Mouse (Mus musculus) brown adipose tissue, adult 24 weeks (tissue): Measurements from ENCODE around the gene Fam151a. TPM values are rescaled to one million over a fixed set of nuclear protein-coding genes. Genes with fewer than 3 reads are reported as not detected.
A peak's percentile ranks its signal among the peaks of the same experiment; 100 is the strongest.
"Not testable (repeated sequence)": the region's sequence is repeated elsewhere in the genome, so short reads cannot be mapped to it uniquely, and the experiment has no call there.

Source experiments
- H3K27ac ChIP-seq: fragments of 200-500 bp; replicated peaks from 2 replicates; pipeline ENCODE4 v1.5.1; 2012; ENCODE audit warnings: low read depth, mild to moderate bottlenecking, low read length
- H3K4me1 ChIP-seq: fragments of 200-500 bp; 2 replicates; pipeline ENCODE4 v1.6.1; 2012; ENCODE audit warnings: low read length, mixed read lengths; ENCODE audit not compliant: control insufficient read depth, insufficient read depth, insufficient read length
- H3K4me3 ChIP-seq: fragments of 200-500 bp; 2 replicates; pipeline ENCODE4 v1.5.1; 2012; ENCODE audit warnings: low read depth, mild to moderate bottlenecking, low read length, moderate library complexity; ENCODE audit not compliant: insufficient read depth
- polyA plus RNA-seq: library from polyadenylated mRNA; stranded (reverse); fragments of >200 nt; gene quantifications from 2 replicates; pipeline ENCODE4 v1.2.4, GENCODE M21; 2012; ENCODE audit not compliant: missing spikeins, insufficient read depth, insufficient read length

The Fam151a gene
- polyA plus RNA-seq, 1 experiment: not detected

DNA sequence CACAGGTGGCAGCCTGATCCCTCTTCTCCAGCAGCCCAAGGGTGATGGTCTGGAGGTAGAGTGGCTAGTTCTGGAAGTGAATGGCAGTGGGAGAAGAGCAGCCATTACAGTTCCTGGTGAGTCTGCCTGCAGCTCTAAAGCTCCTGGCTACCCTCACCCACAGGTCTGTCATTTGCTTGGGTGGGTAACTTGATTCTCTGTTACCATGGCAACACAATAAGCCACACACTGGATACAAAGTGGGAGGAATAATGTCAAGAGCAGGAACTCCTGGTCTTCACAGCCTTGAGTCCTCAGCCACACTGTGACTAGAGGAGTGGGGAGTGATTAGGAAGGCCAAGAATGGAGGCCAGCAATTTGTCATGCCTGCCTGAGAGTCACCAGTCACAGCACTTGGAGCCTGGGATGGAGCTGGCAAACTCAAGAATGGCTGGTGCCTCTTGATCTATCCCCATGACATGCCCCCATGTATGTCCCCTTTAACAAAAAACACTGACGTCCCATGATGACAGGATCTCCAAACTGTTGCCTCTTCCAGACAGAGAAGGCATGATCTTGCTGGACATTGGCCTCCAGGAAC is 13.4 kb downstream of the Fam151a start:
- Histone ChIP-seq H3K27ac (no peak overlapping the region), H3K4me1 (no peaks in the 10 kb centered on the region), H3K4me3 (no peak overlapping the region)

DNA sequence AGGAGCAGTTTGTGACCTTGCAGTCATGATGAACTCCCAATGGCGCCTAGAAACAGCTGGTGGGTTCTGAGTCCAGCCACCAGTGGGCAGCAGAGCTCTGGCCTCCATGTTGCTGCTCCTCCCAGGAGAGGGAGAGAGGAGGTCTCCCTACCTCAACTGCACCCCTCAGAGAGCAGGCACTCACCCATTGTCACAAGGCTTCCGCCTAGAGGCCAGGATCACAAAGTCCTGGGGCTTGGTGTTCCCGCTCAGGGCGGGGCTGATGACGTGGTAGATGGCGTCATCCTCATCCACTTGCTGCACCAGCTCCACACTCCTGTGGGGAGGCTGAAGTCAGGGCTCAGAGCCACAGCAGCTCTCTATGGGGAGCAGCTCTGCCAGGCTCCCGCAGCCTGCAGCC is 16.0 kb downstream of the Fam151a start:
- no peak overlapping the region for H3K4me3 ChIP-seq
- H3K27ac ChIP-seq: no peak overlapping the region
- no peaks in the 10 kb centered on the region for H3K4me1 ChIP-seq

DNA sequence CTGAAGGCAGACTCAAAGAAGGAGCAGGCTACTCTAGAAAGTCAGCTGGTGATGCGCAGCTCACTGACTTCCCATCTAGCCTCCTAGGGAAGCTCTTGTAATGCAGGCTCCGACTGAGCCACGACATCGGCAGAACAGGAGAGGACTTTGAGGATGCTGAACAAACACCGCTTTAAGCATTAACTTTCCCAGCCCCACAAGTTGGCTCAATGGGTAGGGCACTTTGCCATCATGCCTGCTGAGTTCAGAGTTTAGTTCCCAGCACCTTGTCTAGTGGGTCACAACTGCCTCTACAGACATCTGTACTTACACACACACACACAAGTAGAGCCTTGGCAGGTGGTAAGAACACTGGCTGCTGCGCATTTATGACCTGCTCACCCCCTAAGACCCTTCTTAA is 18.0 kb downstream of the Fam151a start:
- Histone ChIP-seq H3K27ac (no peak overlapping the region), H3K4me1 (no peaks in the 10 kb centered on the region), H3K4me3 (no peak overlapping the region)

DNA sequence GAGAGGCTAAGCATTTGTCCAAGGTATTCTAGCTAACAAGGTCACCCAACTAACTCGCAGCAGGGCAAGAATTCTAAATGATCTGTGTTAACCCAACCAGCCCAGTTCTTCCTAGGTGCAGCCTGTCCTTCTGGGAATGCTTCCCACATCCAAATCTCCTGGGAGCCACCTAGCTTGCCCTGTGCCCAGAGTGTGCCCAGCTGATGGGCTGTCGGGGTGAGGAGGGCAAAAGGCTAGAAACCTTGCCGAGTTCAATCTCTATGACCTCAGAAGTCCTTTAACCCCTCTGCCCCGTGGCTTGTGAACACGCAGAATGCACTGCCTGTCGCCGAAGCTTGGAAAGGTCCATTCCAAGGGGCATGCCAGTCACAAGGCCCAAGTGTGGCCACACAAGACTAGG is 30.5 kb downstream of the Fam151a start:
- peaks cover 7% of the 10 kb centered on the region for H3K4me1 ChIP-seq
- peak overlapping the region; percentile 90 for H3K27ac ChIP-seq

DNA sequence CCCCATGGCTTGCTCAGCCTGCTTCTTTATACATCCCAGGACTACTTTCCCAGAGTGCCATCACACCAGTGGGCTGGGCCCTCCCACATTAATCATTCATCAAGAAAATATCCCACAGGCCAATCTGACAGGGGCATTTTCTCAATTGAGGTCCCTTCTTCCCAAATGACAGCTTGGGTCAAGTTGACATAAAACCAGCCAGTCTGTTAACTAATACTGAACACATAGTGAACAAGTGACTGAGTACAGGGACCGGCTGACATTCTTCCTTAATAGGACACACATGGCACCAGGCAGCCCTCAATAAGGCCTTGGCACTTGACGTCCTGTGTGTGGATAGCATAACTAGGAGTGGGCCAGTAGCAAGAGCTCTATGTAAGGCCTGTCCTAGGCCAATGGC is 35.6 kb downstream of the Fam151a start:
- Histone ChIP-seq H3K27ac (no peak overlapping the region), H3K4me3 (no peak overlapping the region), H3K4me1 (peaks cover 3% of the 10 kb centered on the region)

More for the DNA sequence above, 30.5 kb downstream of the Fam151a start:
- H3K4me3 ChIP-seq: no peak overlapping the region

DNA sequence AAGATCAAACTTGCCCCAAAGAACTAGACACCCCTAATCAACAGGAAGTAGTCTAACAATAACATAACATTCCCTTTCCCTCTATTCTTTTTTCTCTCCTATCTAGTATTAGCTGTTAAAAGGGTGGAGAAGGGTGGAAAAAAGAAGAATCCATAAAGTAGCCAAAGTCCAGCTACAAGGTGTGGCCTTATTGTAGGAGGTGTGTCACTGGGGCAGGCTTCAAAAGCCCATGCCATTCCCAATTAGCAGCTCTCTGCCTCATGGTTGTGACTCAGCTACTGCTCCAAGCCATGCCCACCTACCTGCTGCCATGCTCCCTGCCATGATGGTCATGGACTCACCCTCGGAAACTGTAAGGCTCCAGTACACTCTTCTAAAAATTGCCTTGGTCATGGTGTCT is 38.9 kb downstream of the Fam151a start:
- H3K4me3 ChIP-seq: no peak overlapping the region
- no peaks in the 10 kb centered on the region; the same call in 1 of the 2 replicates for H3K4me1 ChIP-seq
- no peak overlapping the region for H3K27ac ChIP-seq

DNA sequence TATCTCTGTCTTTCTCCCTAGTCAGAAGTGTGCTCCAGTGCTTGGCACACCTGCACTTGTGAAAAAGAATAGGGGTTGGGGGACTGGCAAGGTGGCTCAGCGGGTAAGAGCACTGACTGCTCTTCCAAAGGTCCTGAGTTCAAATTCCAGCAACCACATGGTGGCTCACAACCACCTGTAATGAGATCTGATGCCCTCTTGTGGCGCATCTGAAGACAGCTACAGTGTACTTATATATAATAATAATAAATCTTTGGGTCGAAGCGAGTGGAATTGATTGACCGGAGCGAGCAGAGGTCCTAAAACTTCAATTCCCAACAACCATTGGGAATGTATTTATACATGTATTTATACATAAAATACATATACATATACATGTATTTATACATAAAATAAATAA is 42.1 kb downstream of the Fam151a start:
- H3K4me1 ChIP-seq, H3K4me3 ChIP-seq, H3K27ac ChIP-seq: not testable (repeated sequence)

DNA sequence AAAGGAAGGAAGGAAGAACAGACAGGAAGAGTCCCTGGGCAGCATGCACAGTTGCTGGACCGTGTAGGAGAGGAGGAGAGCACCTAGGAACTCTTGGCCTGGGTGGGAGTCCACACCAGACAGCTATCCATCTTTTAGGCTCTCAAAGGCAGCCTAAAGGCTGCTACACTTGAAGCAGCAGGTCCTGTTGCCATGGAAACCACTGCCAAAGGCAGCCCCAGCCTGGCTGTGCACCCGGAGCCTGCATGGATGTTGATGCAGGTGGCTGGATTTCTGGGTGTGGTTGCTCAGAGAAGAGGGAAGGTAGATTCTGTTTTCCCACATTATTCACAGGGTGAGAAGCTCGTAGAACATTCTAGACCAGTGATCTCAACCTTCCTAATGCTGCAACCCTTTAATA is 43.3 kb downstream of the Fam151a start:
- Histone ChIP-seq H3K27ac (no peak overlapping the region), H3K4me1 (peaks cover 5% of the 10 kb centered on the region), H3K4me3 (no peak overlapping the region)

DNA sequence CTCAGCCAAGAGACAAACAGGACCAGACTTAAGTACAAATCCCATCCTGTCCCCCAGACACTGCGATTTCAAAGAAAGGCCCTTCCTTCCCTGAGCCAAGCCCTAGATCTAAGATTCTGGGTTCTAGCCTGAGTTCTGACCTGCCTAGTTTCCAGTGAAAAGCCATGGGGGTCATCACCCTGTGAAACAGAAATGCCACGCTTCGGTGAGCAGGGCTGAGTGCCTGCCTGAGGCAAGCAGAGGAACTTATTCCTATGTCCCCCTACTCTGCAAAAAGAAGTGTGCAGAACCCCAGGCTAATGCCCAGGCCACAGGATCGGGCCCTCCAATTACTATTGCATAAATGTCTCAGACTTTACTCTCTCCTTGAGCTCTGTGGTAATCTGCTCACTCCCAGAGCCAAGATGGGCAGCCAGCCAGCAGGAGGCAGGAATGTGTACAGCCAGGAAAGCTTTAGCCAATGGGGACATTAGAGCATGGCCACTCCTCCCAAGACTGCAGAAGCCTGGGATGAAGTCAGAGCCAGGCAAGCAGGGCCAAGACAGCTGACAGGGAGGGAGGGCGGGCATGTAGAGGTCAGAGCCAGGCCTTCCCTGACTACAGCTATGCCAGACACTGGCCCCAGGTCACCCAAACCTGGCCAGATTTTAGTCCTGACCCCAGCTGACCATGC is 44.6 kb downstream of the Fam151a start:
- Histone ChIP-seq H3K4me3 (no peak overlapping the region), H3K27ac (peak overlapping the region; percentile 9; the same call in 1 of the 2 replicates), H3K4me1 (peaks cover 8% of the 10 kb centered on the region)

DNA sequence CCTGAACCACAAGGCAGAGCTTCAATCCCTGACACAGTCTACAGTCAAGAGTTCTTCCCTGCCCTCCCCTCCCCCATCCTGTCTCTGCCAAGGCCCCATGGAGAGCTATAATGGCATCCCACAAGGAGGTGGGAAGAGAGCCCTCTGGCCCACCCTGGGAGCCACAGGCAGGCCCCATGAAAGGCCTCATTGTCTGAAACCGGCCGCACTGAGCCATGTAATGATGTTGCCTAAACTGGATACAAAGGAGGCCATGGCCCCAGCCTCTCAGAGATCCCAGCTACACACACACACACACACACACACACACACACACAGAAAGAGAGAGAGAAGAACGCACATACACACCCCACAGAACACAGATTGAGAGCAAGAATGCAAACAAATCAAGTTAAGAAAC is 46.4 kb downstream of the Fam151a start:
- no peak overlapping the region for H3K4me3 ChIP-seq
- H3K27ac ChIP-seq: no peak overlapping the region; the same call in 1 of the 2 replicates
- H3K4me1 ChIP-seq: peaks cover 8% of the 10 kb centered on the region

DNA sequence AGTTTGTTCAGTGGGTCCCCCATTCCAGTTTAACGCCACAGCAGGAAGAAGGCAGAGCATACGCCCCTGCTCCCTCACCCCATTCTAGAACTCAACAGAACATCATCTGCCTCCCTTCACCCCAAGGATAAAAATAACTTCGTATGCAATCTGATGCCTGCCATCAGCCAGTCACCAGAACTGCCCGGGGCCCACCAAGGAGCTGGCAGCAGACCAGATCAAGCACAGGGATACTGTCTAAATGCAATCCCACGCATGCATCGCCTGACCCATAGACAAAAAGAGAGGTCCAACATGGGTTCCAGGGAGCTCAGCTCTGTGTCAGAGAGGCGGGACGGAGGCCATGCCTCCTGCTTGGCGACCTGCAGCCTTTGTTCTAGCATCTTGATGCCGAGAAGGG is 49.4 kb downstream of the Fam151a start:
- H3K27ac ChIP-seq: no peak overlapping the region

DNA sequence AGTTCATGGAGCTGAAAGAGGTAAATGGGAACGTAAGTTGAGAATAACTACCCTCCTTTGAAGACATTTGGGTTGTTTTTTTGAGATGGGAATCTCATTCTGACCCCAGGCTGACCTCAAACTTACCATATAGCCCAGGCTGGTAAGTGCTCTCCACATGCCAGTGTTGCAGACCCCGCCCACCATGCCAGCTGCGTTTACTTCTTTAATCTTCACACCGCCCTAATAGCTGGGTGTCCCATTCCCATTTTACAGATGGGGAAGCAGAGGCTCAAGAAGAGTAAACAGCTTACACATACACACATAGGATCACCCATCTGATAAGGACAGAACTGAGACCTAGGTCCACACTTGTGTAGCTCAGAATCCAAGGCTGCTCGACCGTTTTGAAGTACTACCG is 51.1 kb downstream of the Fam151a start:
- Histone ChIP-seq H3K27ac (no peak overlapping the region), H3K4me3 (no peak overlapping the region), H3K4me1 (peaks cover 10% of the 10 kb centered on the region; the same call in 1 of the 2 replicates)

More for the DNA sequence above, 49.4 kb downstream of the Fam151a start:
- Histone ChIP-seq H3K4me3 (no peak overlapping the region), H3K4me1 (peaks cover 13% of the 10 kb centered on the region)

DNA sequence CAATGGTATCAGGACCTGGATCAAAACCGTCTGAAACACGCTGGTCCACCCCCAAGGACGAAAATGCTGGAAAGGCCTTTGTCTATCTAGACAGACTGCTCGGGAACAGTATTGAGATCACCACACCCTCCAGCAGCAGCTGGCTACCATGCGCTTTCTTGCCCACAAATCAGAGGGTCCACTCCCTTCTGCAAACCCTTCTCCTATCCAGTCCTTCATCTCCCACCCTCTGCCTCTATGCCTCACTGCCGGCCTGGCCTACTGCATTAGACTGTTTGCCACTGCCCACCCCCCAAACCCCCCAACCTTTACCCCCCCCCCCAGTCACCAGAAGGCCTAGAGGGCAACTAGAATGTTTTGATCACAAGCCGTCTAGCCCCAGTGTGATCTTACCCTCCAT is 51.7 kb downstream of the Fam151a start:
- Histone ChIP-seq H3K27ac (no peak overlapping the region), H3K4me3 (no peak overlapping the region), H3K4me1 (peaks cover 8% of the 10 kb centered on the region; the same call in 1 of the 2 replicates)

DNA sequence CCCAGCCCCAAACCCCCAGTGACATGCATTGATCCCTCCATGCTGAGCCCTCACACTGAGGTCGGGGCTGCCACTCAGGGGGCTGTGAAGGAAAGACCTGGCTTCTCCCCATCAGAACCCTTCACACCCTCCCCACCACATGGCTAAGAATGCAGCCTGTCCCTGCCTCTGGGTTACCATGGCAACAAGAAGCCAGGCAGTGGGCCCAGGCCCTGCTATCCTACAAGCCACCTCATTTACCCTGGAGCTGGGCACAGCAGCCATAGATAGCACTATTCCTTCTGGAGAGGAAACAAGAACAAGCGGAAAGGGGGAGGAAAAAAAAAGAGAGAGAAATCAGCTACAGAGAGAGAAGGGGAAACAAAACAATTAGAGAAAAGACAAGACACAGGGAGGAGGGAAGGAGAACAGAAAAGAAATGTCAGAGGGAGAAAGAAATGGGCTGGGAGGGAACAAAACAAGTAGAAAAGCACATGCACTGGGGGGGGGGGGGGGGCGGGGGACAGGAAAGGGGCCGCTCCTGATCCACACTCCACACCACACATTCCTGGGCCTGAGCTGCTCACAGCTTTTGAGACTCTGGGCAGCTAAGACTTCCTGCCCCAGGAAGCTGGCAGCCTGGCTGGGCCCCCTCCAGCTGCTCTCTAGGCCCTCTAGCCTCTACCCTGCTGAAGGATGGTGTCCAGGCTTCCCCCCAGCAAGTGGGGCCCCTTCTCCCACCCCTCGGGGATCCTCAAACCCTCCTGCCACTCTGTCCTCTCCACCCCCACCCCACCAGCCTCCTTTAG is 52.3 kb downstream of the Fam151a start:
- Histone ChIP-seq H3K27ac (no peak overlapping the region), H3K4me3 (no peak overlapping the region), H3K4me1 (peaks cover 8% of the 10 kb centered on the region; the same call in 1 of the 2 replicates)

DNA sequence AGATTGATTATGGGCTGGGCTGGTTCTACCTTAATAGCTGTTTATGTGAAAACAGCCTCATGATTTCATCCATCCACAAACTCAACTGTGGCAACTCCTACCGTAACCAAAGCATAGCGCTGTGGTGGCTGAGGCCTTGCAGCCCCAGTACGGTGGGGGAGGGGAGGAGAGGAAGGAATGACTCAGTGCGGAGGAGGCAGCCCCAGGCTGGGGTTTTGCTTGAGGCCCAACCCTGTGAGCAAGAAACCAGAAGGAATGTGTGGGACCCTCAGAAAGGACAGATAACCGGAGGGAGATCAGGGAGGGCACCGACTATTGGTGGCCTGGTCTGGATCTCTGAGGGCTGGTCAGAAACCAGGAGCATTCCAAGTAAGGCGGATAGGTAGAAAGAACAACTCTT is 54.1 kb downstream of the Fam151a start:
- H3K27ac ChIP-seq: no peak overlapping the region
- H3K4me3 ChIP-seq: no peak overlapping the region
- peaks cover 7% of the 10 kb centered on the region; the same call in 1 of the 2 replicates for H3K4me1 ChIP-seq
